Mouse (Mus musculus) embryonic fibroblast, embryonic 13.5 days (primary cell): Measurements from ENCODE around the gene Trex1. TPM values are rescaled to one million over a fixed set of nuclear protein-coding genes. Genes with fewer than 3 reads are reported as not detected.
A peak's percentile ranks its signal among the peaks of the same experiment; 100 is the strongest.

Experiments used
- H3K27ac ChIP-seq: 2 replicates; pipeline ENCODE4 v1.5.1; 2012; ENCODE audit warnings: low read length, control low read depth, inconsistent platforms; ENCODE audit not compliant: insufficient read depth
- H3K4me1 ChIP-seq: 2 replicates; pipeline ENCODE4 v1.6.1; 2011; ENCODE audit warnings: low read length; ENCODE audit not compliant: control insufficient read depth, insufficient read depth
- H3K4me3 ChIP-seq: 2 replicates; pipeline ENCODE4 v1.5.1; 2011; ENCODE audit warnings: mild to moderate bottlenecking, control low read depth, low read length; ENCODE audit not compliant: insufficient read depth
- CTCF ChIP-seq: IDR thresholded peaks from 2 replicates; pipeline ENCODE4 v1.5.1; 2011; ENCODE audit warnings: mild to moderate bottlenecking, control low read depth, low read length, moderate library complexity, borderline replicate concordance; ENCODE audit not compliant: insufficient read depth
- POLR2A ChIP-seq: IDR thresholded peaks from 2 replicates; pipeline ENCODE4 v1.6.1; 2011; ENCODE audit warnings: low read depth, mild to moderate bottlenecking, control low read depth, low read length, moderate library complexity
- polyA plus RNA-seq: library from polyadenylated mRNA; stranded (reverse); fragments of >200 nt; gene quantifications from 2 replicates; pipeline ENCODE4 v1.2.4, GENCODE M21; 2011; ENCODE audit warnings: low read depth; ENCODE audit not compliant: missing spikeins, insufficient read length

Gene Trex1
- polyA plus RNA-seq: 8.2 and 12.8 TPM in 2 replicates

- peaks cover 15% of the 10 kb centered on the region for H3K4me1 ChIP-seq
- H3K27ac ChIP-seq: peak within 1 kb of the TSS; percentile 94
- peak; percentile 81 for TF ChIP-seq CTCF
- peak; percentile 100 for TF ChIP-seq POLR2A
- peak within 1 kb of the TSS; percentile 16 for H3K4me3 ChIP-seq
Measured at GRCm38 (mm10) chr9:109059136-109059903, at the start of gene Trex1. Gene Trex1 (minus strand): TSS chr9:109059734.

DNA sequence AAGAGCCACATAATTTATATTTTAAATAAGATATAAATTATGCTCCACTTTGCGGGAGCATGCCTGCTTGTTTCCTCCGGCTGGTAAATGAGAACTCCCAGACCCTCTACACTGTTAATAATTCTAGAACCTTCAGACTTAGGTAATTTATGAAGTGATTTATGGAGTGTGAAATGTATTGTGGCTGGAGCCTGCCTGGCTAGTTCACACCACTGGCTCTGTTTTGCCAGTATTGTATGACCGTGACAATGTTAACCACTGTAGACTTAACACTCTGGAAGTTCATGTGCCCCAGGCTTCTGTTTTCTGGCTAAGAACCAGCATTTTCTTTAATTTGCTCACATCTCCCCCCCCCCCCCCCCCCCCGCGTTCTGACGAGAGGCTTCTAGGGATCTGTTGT is 47.8 kb upstream of the Trex1 start:
- Histone ChIP-seq H3K4me3 (no peak overlapping the region), H3K27ac (no peak overlapping the region), H3K4me1 (no peaks in the 10 kb centered on the region)
- TF ChIP-seq POLR2A (no peak), CTCF (no peak)

- H3K4me1 ChIP-seq: no peaks in the 10 kb centered on the region
Measured at GRCm38 (mm10) chr9:109105648-109106047, 46.1 kb upstream of the Trex1 start.

DNA sequence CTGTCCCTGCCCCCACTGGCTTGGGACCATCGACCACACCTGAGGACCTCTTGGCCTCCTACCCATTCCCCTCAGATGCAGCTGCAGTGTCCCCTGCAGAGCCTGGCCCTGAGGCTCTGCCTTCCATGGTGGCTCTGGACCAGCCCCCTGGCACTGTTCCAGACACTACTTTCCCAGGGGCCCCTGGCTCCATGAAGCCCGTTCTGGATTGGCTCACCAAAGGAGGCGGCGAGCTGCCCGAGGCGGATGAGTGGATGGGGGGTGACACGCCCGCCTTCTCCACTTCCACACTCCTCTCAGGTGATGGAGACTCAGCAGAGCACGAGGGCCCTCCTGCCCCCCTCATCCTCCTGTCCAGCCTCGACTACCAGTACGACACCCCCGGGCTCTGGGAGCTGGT is 45.5 kb upstream of the Trex1 start:
- TF ChIP-seq CTCF: no peak
- TF ChIP-seq POLR2A: no peak
- Histone ChIP-seq H3K4me3 (no peak overlapping the region), H3K27ac (no peak overlapping the region), H3K4me1 (no peaks in the 10 kb centered on the region)

More at GRCm38 (mm10) chr9:109105648-109106047, 46.1 kb upstream of the Trex1 start:
- no peak overlapping the region for H3K4me3 ChIP-seq
- TF ChIP-seq CTCF (no peak), POLR2A (no peak)
- no peak overlapping the region for H3K27ac ChIP-seq

DNA sequence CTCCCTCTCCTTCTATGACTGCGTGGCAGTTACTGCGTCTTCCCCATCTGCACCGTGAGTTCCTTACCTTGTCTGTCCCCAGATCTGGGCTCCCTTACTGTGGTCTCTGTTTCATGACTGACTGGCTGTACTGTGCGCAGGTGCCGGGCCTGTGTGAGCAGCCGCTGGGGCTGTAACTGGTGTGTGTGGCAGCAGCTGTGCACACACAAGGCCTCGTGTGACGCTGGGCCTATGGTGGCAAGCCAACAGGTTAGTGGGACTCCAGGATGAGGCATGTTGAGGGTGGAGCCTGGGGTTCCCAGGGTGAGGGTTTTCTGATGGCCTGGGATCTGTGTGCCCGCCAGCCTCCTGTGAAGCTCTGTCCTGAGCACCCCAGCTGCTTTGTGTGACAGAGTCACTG is 44.5 kb upstream of the Trex1 start:
- Histone ChIP-seq H3K27ac (no peak overlapping the region), H3K4me1 (no peaks in the 10 kb centered on the region), H3K4me3 (no peak overlapping the region)
- TF ChIP-seq CTCF (no peak), POLR2A (no peak)

DNA sequence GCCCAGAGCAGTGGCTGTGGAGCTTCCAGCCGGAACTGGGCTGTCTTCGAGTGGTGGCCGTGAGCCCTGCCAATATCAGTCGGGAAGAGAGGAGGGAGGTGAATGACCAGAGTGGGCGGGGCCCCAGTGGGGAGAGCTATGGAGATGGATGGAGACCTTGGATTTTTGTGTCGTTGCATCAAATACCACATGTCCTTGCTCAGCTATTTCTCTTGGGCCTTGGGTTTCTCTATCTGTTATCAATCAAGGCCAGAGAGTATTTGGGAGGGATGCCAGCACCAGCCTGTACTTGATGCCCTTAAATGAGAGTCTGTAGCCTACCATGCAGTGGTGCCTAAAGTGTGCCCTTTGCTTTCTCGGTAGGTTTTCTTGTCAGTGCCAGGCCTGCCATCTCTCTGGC is 43.7 kb upstream of the Trex1 start:
- H3K4me3 ChIP-seq: no peak overlapping the region
- peaks cover 8% of the 10 kb centered on the region; the same call in 1 of the 2 replicates for H3K4me1 ChIP-seq
- TF ChIP-seq CTCF (no peak), POLR2A (no peak)
- no peak overlapping the region for H3K27ac ChIP-seq

GRCm38 (mm10) chr9:109102541-109102940 is 43.0 kb upstream of the Trex1 start:
- TF ChIP-seq CTCF: no peak
- no peak for TF ChIP-seq POLR2A
- H3K27ac ChIP-seq: no peak overlapping the region
- H3K4me1 ChIP-seq: peaks cover 13% of the 10 kb centered on the region; the same call in 1 of the 2 replicates
- H3K4me3 ChIP-seq: no peak overlapping the region

GRCm38 (mm10) chr9:109101933-109102445 is 42.5 kb upstream of the Trex1 start:
- Histone ChIP-seq H3K4me3 (no peak overlapping the region), H3K27ac (no peak overlapping the region), H3K4me1 (peaks cover 18% of the 10 kb centered on the region)
- TF ChIP-seq CTCF (no peak), POLR2A (no peak)

GRCm38 (mm10) chr9:109100307-109100928 is 40.9 kb upstream of the Trex1 start:
- Histone ChIP-seq H3K4me1 (peaks cover 23% of the 10 kb centered on the region), H3K4me3 (no peak overlapping the region), H3K27ac (no peak overlapping the region)
- TF ChIP-seq POLR2A (no peak), CTCF (no peak)

- TF ChIP-seq CTCF (no peak), POLR2A (no peak)
- peaks cover 23% of the 10 kb centered on the region for H3K4me1 ChIP-seq
- H3K4me3 ChIP-seq: no peak overlapping the region
- H3K27ac ChIP-seq: no peak overlapping the region
Measured at GRCm38 (mm10) chr9:109098969-109099368, 39.4 kb upstream of the Trex1 start.
